Mouse (Mus musculus) CH12.LX (cell line): ENCODE data around the gene Rad23a. TPM values are rescaled to one million over a fixed set of nuclear protein-coding genes. Genes with fewer than 3 reads are reported as not detected.
A peak's percentile ranks its signal among the peaks of the same experiment; 100 is the strongest.

ENCODE experiments used
- DNase-seq: peaks from one replicate; pipeline ENCODE4 v3.0.0-alpha.2; 2013; ENCODE audit errors: extremely low read depth
- H3K27ac ChIP-seq: 2 replicates; pipeline ENCODE4 v1.5.1; 2012; ENCODE audit warnings: low read depth, mild to moderate bottlenecking, control low read depth, moderate library complexity; ENCODE audit not compliant: insufficient read depth
- H3K27me3 ChIP-seq: replicated peaks from 2 replicates; pipeline ENCODE3; 2012; ENCODE audit warnings: inconsistent platforms
- H3K36me3 ChIP-seq, 2 experiments: replicated peaks in 1 of 2; 2 replicates each; pipeline versions ENCODE3 to v1.6.1; 2012; ENCODE audit warnings: inconsistent platforms in 1 of 2, low read length in 1 of 2, mild to moderate bottlenecking in 1 of 2, mixed read lengths in 1 of 2, moderate library complexity in 1 of 2; ENCODE audit not compliant: control insufficient read depth in 1 of 2, insufficient read depth in 1 of 2
- H3K4me1 ChIP-seq, 2 experiments: 2 replicates each; pipeline ENCODE4 v1.6.1; 2012; ENCODE audit warnings: inconsistent platforms in 1 of 2, moderate library complexity in 1 of 2; ENCODE audit not compliant: insufficient read depth in 2 of 2, control insufficient read depth in 1 of 2
- H3K4me2 ChIP-seq: 2 replicates; pipeline ENCODE4 v1.6.1; 2012; ENCODE audit warnings: low read depth, mild to moderate bottlenecking, control low read depth; ENCODE audit not compliant: poor library complexity, insufficient read depth, severe bottlenecking
- H3K4me3 ChIP-seq, 3 experiments: fragments of 150-350 bp in 1 of 3; sonication (generic) in 1 of 3; replicated peaks in 1 of 3; 2 replicates each; pipeline versions ENCODE3 to v1.5.1; 2011 to 2012; ENCODE audit warnings: low read depth in 2 of 3, low read length in 2 of 3, mild to moderate bottlenecking in 2 of 3, moderate library complexity in 2 of 3, control low read depth in 1 of 3, improper control_type of control experiment in 1 of 3, inconsistent platforms in 1 of 3, mixed read lengths in 1 of 3; ENCODE audit not compliant: poor library complexity in 1 of 3
- H3K79me2 ChIP-seq: replicated peaks from 2 replicates; pipeline ENCODE4 v1.6.1; 2012; ENCODE audit warnings: mild to moderate bottlenecking, moderate library complexity; ENCODE audit not compliant: control insufficient read depth, poor library complexity, insufficient read depth, severe bottlenecking; ENCODE audit errors: extremely low read depth
- H3K9ac ChIP-seq: 2 replicates; pipeline ENCODE4 v1.6.1; 2012; ENCODE audit warnings: low read depth, mild to moderate bottlenecking, control low read depth, moderate library complexity; ENCODE audit not compliant: insufficient read depth
- H3K9me3 ChIP-seq: replicated peaks from 2 replicates; pipeline ENCODE3; 2012; ENCODE audit warnings: low read length, inconsistent platforms, mixed read lengths
- CHD1 ChIP-seq: IDR thresholded peaks from 2 replicates; pipeline ENCODE4 v1.6.1; 2012; ENCODE audit warnings: low read depth, low read length, improper control_type of control experiment, inconsistent platforms
- CHD2 ChIP-seq: IDR thresholded peaks from 2 replicates; pipeline ENCODE4 v1.6.1; 2011; ENCODE audit warnings: low read length, improper control_type of control experiment
- CTCF ChIP-seq, 2 experiments: IDR thresholded peaks in 1 of 2; conservative IDR thresholded peaks in 1 of 2; 2 replicates each; pipeline ENCODE4 v1.5.1; 2011 to 2012; ENCODE audit warnings: low read depth in 2 of 2, low read length in 2 of 2, improper control_type of control experiment in 1 of 2, inconsistent platforms in 1 of 2, mild to moderate bottlenecking in 1 of 2, moderate library complexity in 1 of 2
- E2F4 ChIP-seq: IDR thresholded peaks from 2 replicates; pipeline ENCODE4 v1.6.1; 2011; ENCODE audit warnings: low read depth, low read length, improper control_type of control experiment; ENCODE audit not compliant: insufficient replicate concordance
- ETS1 ChIP-seq: conservative IDR thresholded peaks from 2 replicates; pipeline ENCODE4 v1.6.1; 2012; ENCODE audit warnings: low read depth, mild to moderate bottlenecking, inconsistent platforms, low read length, improper control_type of control experiment, moderate library complexity
- GABPA ChIP-seq: IDR thresholded peaks from 2 replicates; pipeline ENCODE4 v1.6.1; 2012; ENCODE audit warnings: low read depth, low read length, improper control_type of control experiment, inconsistent platforms; ENCODE audit not compliant: insufficient replicate concordance
- JUND ChIP-seq: conservative IDR thresholded peaks from 2 replicates; pipeline ENCODE4 v1.6.1; 2011; ENCODE audit warnings: low read depth, low read length, improper control_type of control experiment
- MEF2A ChIP-seq: IDR thresholded peaks from 2 replicates; pipeline ENCODE4 v1.6.1; 2014; ENCODE audit warnings: low read depth, mild to moderate bottlenecking, inconsistent platforms, low read length, improper control_type of control experiment, borderline replicate concordance
- MXI1 ChIP-seq: IDR thresholded peaks from 2 replicates; pipeline ENCODE4 v1.6.1; 2011; ENCODE audit warnings: mild to moderate bottlenecking, low read depth, low read length, improper control_type of control experiment
- MYC ChIP-seq: IDR thresholded peaks from 2 replicates; pipeline ENCODE4 v1.6.1; 2011; ENCODE audit warnings: low read depth, mild to moderate bottlenecking, improper control_type of control experiment, low read length
- NRF1 ChIP-seq: IDR thresholded peaks from 2 replicates; pipeline ENCODE4 v1.6.1; 2014; ENCODE audit warnings: low read depth, mild to moderate bottlenecking, inconsistent platforms, low read length, improper control_type of control experiment, moderate library complexity
- PAX5 ChIP-seq: IDR thresholded peaks from 2 replicates; pipeline ENCODE4 v1.6.1; 2012; ENCODE audit warnings: low read length, inconsistent platforms, mixed read lengths
- POLR2A ChIP-seq: IDR thresholded peaks from 2 replicates; pipeline ENCODE4 v1.6.1; 2011; ENCODE audit warnings: low read depth, mild to moderate bottlenecking, improper control_type of control experiment, low read length
- POLR2AphosphoS2 ChIP-seq: IDR thresholded peaks from 2 replicates; pipeline ENCODE4 v1.6.1; 2011; ENCODE audit warnings: low read depth, low read length, improper control_type of control experiment
- SIN3A ChIP-seq: IDR thresholded peaks from 2 replicates; pipeline ENCODE4 v1.6.1; 2012; ENCODE audit warnings: low read length, improper control_type of control experiment, inconsistent platforms
- SMC3 ChIP-seq: IDR thresholded peaks from 2 replicates; pipeline ENCODE4 v1.6.1; 2011; ENCODE audit warnings: low read depth, low read length, improper control_type of control experiment
- TBP ChIP-seq: conservative IDR thresholded peaks from 2 replicates; pipeline ENCODE4 v1.6.1; 2011; ENCODE audit warnings: low read depth, low read length, improper control_type of control experiment
- UBTF ChIP-seq: IDR thresholded peaks from 2 replicates; pipeline ENCODE4 v1.6.1; 2012; ENCODE audit warnings: low read depth, mild to moderate bottlenecking, inconsistent platforms, low read length, improper control_type of control experiment, moderate library complexity
- USF1 ChIP-seq: IDR thresholded peaks from 2 replicates; pipeline ENCODE4 v1.6.1; 2014; ENCODE audit warnings: low read depth, mild to moderate bottlenecking, inconsistent platforms, low read length, improper control_type of control experiment
- ZKSCAN1 ChIP-seq: IDR thresholded peaks from 2 replicates; pipeline ENCODE4 v1.6.1; 2012; ENCODE audit warnings: low read depth, inconsistent platforms, low read length, improper control_type of control experiment, borderline replicate concordance
- ZMIZ1 ChIP-seq: IDR thresholded peaks from 2 replicates; pipeline ENCODE4 v1.6.1; 2012; ENCODE audit warnings: low read depth, mild to moderate bottlenecking, inconsistent platforms, low read length, improper control_type of control experiment
- ZNF384 ChIP-seq: IDR thresholded peaks from 2 replicates; pipeline ENCODE4 v1.6.1; 2012; ENCODE audit warnings: low read depth, low read length, improper control_type of control experiment, inconsistent platforms
- dilution Hi-C: fragments of 300-500 bp; cut with MboI; formaldehyde crosslinking; loops from 2 replicates; pipeline ENCODE4 v1.14.3; 2020; ENCODE audit warnings: low sequenced_read_pairs; ENCODE audit not compliant: extremely low pct_unique_long_range_greater_than_20kb, extremely low pct_ligation_motif_present
- in situ Hi-C: fragments of 300-500 bp; cut with MboI; formaldehyde crosslinking; loops from 3 replicates; pipeline ENCODE4 v1.14.3; 2019; ENCODE audit warnings: low sequenced_read_pairs, low pct_ligation_motif_present, low pct_unique_long_range_greater_than_20kb, mixed read lengths
- polyA plus RNA-seq: library from polyadenylated mRNA; unstranded; fragments of >175 nt; gene quantifications from 2 replicates; pipeline ENCODE4 v1.2.1, GENCODE M21; 2012; ENCODE audit warnings: low read depth; ENCODE audit not compliant: insufficient read length
- total RNA-seq, 2 experiments: library from RNA; depleted of rRNA; stranded (reverse); fragments of 300-350 nt in 1 of 2; fragments of >200 nt in 1 of 2; gene quantifications; 2 replicates each; pipeline ENCODE4 v1.2.3; 2012 to 2014

The Rad23a gene
- total and polyA plus RNA-seq, 3 experiments: 66.5 to 135 (median 115) TPM

- no peak for TF ChIP-seq GABPA
- peak in 1 of 2 experiments; percentile 91; a peak in 2 of 4 replicates for TF ChIP-seq CTCF (conservative IDR thresholded peaks at IDR 0.05 in 1 of 2, IDR thresholded peaks at IDR 0.05 in 1 of 2; ENCODE audit: low read depth in 2 of 2, low read length in 2 of 2)
- no peak for TF ChIP-seq MEF2A
- TF ChIP-seq E2F4: no peak
- no peak for TF ChIP-seq ZMIZ1
- TF ChIP-seq MXI1: peak; percentile 88
- no peak for TF ChIP-seq TBP
- no peak for TF ChIP-seq ZKSCAN1
- peak; percentile 56 for TF ChIP-seq NRF1
- TF ChIP-seq JUND: no peak
- TF ChIP-seq CHD2: no peak
- no peak for TF ChIP-seq ZNF384
- no peak for TF ChIP-seq ETS1
- TF ChIP-seq POLR2AphosphoS2: no peak
- no peak for TF ChIP-seq CHD1
- TF ChIP-seq MYC: no peak
Observed at GRCm38 (mm10) chr8:84810896-84811295, 29.6 kb downstream of the Rad23a start (continued).

- Histone ChIP-seq H3K36me3 (no peaks in the 10 kb centered on the region), H3K4me3 (no peak overlapping the region), H3K4me1 (peaks cover 2 to 8% of the 10 kb centered on the region in 2 experiments; a peak in 2 of 4 replicates), H3K4me2 (no peak overlapping the region), H3K27me3 (peaks cover 54% of the 10 kb centered on the region), H3K27ac (no peak overlapping the region), H3K9ac (no peak overlapping the region), H3K79me2 (no peaks in the 10 kb centered on the region), H3K9me3 (peaks cover 9% of the 10 kb centered on the region)
- TF ChIP-seq USF1: peak; percentile 20; the same call in 1 of the 2 replicates
- no peak for TF ChIP-seq UBTF
- no peak for DNase-seq
- in situ Hi-C loops: loop anchor here (5.0 to 10.0 kb wide), 3 partner anchors 73 to 233 kb away; no protein-coding TSS in a partner anchor
- dilution Hi-C loops: no loop called here
Observed at GRCm38 (mm10) chr8:84809941-84810280, 30.6 kb downstream of the Rad23a start.

GRCm38 (mm10) chr8:84809109-84809940 is 31.1 kb downstream of the Rad23a start:
- no peaks in the 10 kb centered on the region for H3K36me3 ChIP-seq
- no peak overlapping the region for H3K9ac ChIP-seq
- H3K4me1 ChIP-seq: peaks cover 2 to 8% of the 10 kb centered on the region in 2 experiments; a peak in 2 of 4 replicates
- no peak overlapping the region for H3K4me2 ChIP-seq
- DNase-seq: no peak
- in situ Hi-C loops: loop anchor here (5.0 kb wide), 1 partner anchor 72 kb away; no protein-coding TSS in a partner anchor
- no peak overlapping the region for H3K4me3 ChIP-seq
- peaks cover 9% of the 10 kb centered on the region for H3K9me3 ChIP-seq
- no peak for TF ChIP-seq SMC3
- TF ChIP-seq MXI1: no peak
- no peak for TF ChIP-seq CTCF (conservative IDR thresholded peaks at IDR 0.05 in 1 of 2, IDR thresholded peaks at IDR 0.05 in 1 of 2; ENCODE audit: low read depth in 2 of 2, low read length in 2 of 2)
- TF ChIP-seq TBP: no peak
- no peak for TF ChIP-seq POLR2A
- no peak for TF ChIP-seq SIN3A
- no peak for TF ChIP-seq CHD1
- TF ChIP-seq PAX5: no peak
- H3K27me3 ChIP-seq: peaks cover 57% of the 10 kb centered on the region
- H3K27ac ChIP-seq: no peak overlapping the region
- no peaks in the 10 kb centered on the region for H3K79me2 ChIP-seq
- dilution Hi-C loops: no loop called here
